Mouse (Mus musculus): Measurements from ENCODE around the gene Tekt4. TPM values are rescaled to one million over a fixed set of nuclear protein-coding genes. Genes with fewer than 3 reads are reported as not detected.

Gene Tekt4
- not detected for polyA plus RNA-seq (2015; fragmentation: Illumina TruSeq; extraction: RNeasy Lipid Tissue Mini Kit (QIAGEN cat#74804); ENCODE audit: insufficient read depth, low replicate concordance)

GRCm38 (mm10) chr17:25454272-25454671, at the start of gene Tekt4:
Gene Tekt4, plus strand, starts transcription at chr17:25454615.

GRCm38 (mm10) chr17:25433617-25434606, 20.5 kb upstream of the Tekt4 start, which contains the start of gene Cacna1h:
Gene Cacna1h, minus strand, starts transcription at chr17:25433783.

GRCm38 (mm10) chr17:25497013-25497412, 42.6 kb downstream of the Tekt4 start, which contains the start of gene Sstr5:
Gene Sstr5, minus strand, starts transcription at chr17:25497288.

Other genes with a start within 250 kb of the Tekt4 start
- gene Gnptg, start 214.5 kb upstream of the Tekt4 start, polyA plus RNA-seq (2015; fragmentation: Illumina TruSeq; extraction: RNeasy Lipid Tissue Mini Kit (QIAGEN cat#74804); ENCODE audit: insufficient read depth, low replicate concordance), result 26.3 TPM
- 13.5 TPM for gene Tsr3, start 214.4 kb upstream of the Tekt4 start, polyA plus RNA-seq (2015; fragmentation: Illumina TruSeq; extraction: RNeasy Lipid Tissue Mini Kit (QIAGEN cat#74804); ENCODE audit: insufficient read depth, low replicate concordance)
- gene Baiap3, start 198.3 kb upstream of the Tekt4 start, polyA plus RNA-seq (2015; fragmentation: Illumina TruSeq; extraction: RNeasy Lipid Tissue Mini Kit (QIAGEN cat#74804); ENCODE audit: insufficient read depth, low replicate concordance), result 4.9 TPM
- gene Ube2i, start 180.0 kb upstream of the Tekt4 start, polyA plus RNA-seq (2015; fragmentation: Illumina TruSeq; extraction: RNeasy Lipid Tissue Mini Kit (QIAGEN cat#74804); ENCODE audit: insufficient read depth, low replicate concordance), result 482 TPM
- gene Prss34, start 156.2 kb upstream of the Tekt4 start, polyA plus RNA-seq (2015; fragmentation: Illumina TruSeq; extraction: RNeasy Lipid Tissue Mini Kit (QIAGEN cat#74804); ENCODE audit: insufficient read depth, low replicate concordance), result 0.19 TPM
- not detected for gene Prss28, start 146.0 kb upstream of the Tekt4 start, polyA plus RNA-seq (2015; fragmentation: Illumina TruSeq; extraction: RNeasy Lipid Tissue Mini Kit (QIAGEN cat#74804); ENCODE audit: insufficient read depth, low replicate concordance)
- gene Prss29, start 136.0 kb upstream of the Tekt4 start, polyA plus RNA-seq (2015; fragmentation: Illumina TruSeq; extraction: RNeasy Lipid Tissue Mini Kit (QIAGEN cat#74804); ENCODE audit: insufficient read depth, low replicate concordance), result not detected
- not detected for gene Tpsab1, start 109.1 kb upstream of the Tekt4 start, polyA plus RNA-seq (2015; fragmentation: Illumina TruSeq; extraction: RNeasy Lipid Tissue Mini Kit (QIAGEN cat#74804); ENCODE audit: insufficient read depth, low replicate concordance)
- gene Tpsb2, start 88.3 kb upstream of the Tekt4 start, polyA plus RNA-seq (2015; fragmentation: Illumina TruSeq; extraction: RNeasy Lipid Tissue Mini Kit (QIAGEN cat#74804); ENCODE audit: insufficient read depth, low replicate concordance), result 0.61 TPM
- gene Tpsg1, start 85.3 kb upstream of the Tekt4 start, polyA plus RNA-seq (2015; fragmentation: Illumina TruSeq; extraction: RNeasy Lipid Tissue Mini Kit (QIAGEN cat#74804); ENCODE audit: insufficient read depth, low replicate concordance), result not detected
- gene Cacna1h, start 20.8 kb upstream of the Tekt4 start, polyA plus RNA-seq (2015; fragmentation: Illumina TruSeq; extraction: RNeasy Lipid Tissue Mini Kit (QIAGEN cat#74804); ENCODE audit: insufficient read depth, low replicate concordance), result 2.7 TPM
- gene Sstr5, start 42.7 kb downstream of the Tekt4 start, polyA plus RNA-seq (2015; fragmentation: Illumina TruSeq; extraction: RNeasy Lipid Tissue Mini Kit (QIAGEN cat#74804); ENCODE audit: insufficient read depth, low replicate concordance), result not detected
- gene Sox8, start 116.1 kb downstream of the Tekt4 start, polyA plus RNA-seq (2015; fragmentation: Illumina TruSeq; extraction: RNeasy Lipid Tissue Mini Kit (QIAGEN cat#74804); ENCODE audit: insufficient read depth, low replicate concordance), result 0.55 TPM
- 7.9 TPM for gene Lmf1, start 124.5 kb downstream of the Tekt4 start, polyA plus RNA-seq (2015; fragmentation: Illumina TruSeq; extraction: RNeasy Lipid Tissue Mini Kit (QIAGEN cat#74804); ENCODE audit: insufficient read depth, low replicate concordance)